Mouse (Mus musculus) 416B (cell line): ENCODE measurements around the gene Mgat4b.

Experiments used
- DNase-seq: peaks from one replicate; pipeline ENCODE4 v3.0.0; 2011; ENCODE audit warnings: low read depth

Gene Mgat4b

GRCm38 (mm10) chr11:50225611-50226378 is 15.1 kb downstream of the Mgat4b start:
- DNase-seq = no peak

- DNase-seq = peak; percentile 39
Measured at GRCm38 (mm10) chr11:50226406-50226805, 15.7 kb downstream of the Mgat4b start.

DNA sequence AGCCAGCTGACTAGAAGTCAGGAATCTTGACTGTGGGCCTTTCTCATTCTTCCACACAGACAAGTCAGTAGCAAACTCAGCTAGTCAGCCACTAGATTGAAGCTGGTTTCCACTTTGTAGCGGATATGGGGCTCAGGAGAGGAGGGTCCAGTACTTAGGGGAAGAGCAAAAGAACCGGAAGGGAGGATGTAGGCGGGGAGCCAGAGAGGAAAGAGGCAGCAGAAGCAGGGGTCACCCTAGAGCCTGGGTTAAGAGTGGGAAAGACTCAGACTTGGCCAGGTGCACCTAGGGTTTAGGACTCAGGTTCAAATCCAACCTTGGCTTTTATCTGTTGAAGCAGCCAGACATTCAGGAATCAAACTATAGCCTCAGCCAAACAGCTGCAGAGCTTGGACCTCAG is 16.5 kb downstream of the Mgat4b start:
- DNase-seq = no peak

GRCm38 (mm10) chr11:50227736-50228135 is 17.0 kb downstream of the Mgat4b start:
- DNase-seq = no peak

- DNase-seq = no peak
Measured at GRCm38 (mm10) chr11:50228772-50229171, 18.1 kb downstream of the Mgat4b start.

DNA sequence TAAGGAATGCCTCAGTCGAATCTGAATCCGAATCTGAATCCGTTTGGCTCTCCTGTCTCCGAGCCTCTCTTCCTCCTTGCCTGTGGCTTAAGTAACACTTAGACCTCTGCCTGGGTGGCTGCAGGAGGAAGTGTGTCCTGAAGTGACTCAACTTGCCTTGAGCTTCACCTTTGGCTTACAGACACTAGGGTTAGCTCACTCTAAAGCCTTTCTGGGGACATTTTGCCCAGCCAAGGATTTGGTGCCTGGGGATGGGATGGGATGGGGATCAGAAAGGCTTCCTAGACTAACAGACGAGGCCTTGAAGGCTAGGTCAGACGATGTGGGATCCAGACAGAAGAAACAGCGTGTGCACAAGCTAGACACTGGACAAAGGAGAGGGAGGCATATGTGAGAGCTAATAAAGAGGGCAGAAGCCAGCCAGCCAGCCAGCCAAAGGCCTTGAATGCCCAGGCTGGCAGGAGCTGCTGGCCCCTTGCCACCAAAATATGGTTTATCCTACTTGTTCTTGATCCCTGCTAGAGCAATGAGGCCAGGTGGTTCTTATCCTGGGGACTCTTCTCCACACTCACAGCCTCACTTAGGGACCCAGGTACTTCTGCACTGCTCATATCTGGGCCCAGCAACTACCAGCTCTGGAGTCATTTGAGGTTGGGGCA is 18.7 kb downstream of the Mgat4b start:
- peak; percentile 51 for DNase-seq

DNA sequence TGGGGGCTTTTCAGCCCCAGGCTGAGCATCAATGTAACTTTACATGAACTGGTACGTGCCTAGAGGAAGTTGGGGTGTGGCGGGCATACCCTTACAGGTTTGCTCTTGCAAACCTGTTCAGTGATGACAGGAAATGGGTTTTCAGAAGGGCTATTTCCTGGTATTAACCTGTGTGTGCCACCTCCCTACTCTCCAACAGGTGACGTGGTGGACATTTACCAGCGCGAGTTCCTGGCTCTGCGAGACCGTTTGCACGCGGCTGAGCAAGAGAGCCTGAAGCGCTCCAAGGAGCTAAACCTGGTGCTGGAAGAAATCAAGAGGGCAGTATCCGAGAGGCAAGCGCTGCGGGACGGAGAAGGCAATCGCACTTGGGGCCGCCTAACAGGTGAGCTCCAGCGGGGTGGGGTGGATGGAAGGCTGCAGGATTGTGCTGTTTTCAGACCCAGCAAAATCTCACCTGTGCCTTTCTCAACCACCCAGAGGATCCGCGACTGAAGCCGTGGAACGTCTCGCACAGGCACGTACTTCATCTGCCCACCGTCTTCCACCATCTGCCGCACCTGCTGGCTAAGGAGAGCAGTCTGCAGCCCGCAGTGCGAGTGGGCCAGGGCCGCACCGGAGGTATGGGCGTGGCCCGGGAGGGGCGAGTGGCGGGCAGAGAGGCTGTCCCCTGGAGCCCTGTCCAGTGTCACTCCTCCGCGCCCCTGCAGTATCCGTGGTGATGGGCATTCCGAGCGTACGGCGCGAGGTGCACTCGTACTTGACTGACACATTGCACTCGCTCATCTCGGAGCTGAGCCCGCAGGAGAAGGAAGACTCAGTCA is 20.0 kb downstream of the Mgat4b start:
- DNase-seq = no peak

DNA sequence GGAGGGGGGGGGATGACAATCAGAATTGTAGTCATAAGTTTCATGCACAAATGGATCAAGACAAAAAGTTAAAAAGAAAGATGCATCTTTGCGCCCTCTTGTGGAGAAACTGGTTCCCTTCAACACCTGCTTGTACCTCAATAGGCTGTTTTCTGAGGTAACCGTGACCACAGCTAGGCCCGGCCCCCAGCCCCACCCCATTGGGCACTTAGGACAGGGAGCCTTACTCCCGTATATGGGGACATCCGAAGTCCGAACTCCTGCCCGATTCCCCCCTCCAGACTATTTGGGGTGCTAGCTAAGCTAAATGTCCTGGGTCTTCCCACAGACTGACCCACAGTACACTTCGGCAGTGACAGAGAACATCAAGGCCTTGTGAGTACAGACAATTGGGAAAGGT is 20.7 kb downstream of the Mgat4b start:
- peak; percentile 83 for DNase-seq

- peak; percentile 75 for DNase-seq
Measured at GRCm38 (mm10) chr11:50233022-50233421, 22.3 kb downstream of the Mgat4b start.

DNA sequence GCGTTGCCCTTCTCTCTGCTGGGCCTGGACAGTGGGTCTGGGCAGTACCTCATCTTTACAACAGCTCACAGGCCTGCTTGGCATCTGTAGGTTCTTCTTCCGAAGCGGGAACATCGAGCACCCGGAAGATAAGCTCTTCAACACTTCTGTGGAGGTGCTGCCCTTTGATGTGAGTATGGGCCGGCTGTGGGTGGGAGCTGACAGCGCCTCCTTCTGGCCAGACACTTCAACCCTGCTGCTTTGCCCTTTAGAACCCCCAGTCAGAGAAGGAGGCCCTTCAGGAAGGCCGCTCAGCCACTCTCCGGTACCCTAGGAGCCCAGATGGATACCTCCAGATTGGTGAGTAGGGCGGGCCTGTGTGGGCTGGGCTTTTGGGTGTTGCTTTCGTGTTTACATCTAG is 23.3 kb downstream of the Mgat4b start:
- DNase-seq = no peak

DNA sequence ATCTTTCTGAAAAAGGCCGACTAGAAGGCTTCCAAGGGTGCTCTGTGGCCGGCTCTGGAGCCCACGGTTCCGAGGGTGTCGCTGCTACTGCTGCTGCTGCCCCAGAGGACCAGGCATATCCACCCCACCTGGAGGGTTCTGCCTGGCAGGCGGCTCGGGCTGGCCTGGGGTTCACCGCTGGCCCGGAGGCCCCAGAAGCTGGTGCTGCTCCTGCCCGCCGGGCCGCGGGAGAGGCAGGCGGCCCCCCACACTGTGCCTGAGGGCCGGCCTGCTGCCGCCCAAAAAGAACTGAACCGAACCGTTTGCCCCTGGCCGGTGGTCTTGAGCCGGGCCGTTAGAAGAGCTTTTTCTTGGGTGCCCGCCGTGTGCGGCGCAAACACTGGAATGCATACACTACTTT is 23.9 kb downstream of the Mgat4b start:
- no peak for DNase-seq

DNA sequence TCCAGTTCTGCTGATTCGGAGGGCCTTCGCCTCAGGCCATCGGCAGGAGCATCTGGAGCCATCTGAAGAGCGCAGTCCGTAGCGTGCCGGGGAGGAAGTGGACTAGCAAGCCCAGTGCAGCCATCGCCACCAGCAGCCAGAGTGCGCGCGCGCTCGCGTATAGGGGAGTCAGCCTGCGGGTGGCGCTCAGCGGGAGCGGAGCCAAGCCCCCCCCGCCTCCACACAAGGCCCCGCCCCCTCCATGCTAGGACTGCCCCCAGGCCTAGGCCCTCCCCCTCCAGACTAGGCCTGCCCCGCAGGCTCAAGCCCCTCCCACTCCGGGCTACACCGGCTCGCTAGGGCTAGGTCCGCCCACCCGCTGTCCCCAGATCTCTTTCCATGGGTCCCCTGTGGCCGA is 25.8 kb downstream of the Mgat4b start:
- DNase-seq = peak; percentile 96

DNA sequence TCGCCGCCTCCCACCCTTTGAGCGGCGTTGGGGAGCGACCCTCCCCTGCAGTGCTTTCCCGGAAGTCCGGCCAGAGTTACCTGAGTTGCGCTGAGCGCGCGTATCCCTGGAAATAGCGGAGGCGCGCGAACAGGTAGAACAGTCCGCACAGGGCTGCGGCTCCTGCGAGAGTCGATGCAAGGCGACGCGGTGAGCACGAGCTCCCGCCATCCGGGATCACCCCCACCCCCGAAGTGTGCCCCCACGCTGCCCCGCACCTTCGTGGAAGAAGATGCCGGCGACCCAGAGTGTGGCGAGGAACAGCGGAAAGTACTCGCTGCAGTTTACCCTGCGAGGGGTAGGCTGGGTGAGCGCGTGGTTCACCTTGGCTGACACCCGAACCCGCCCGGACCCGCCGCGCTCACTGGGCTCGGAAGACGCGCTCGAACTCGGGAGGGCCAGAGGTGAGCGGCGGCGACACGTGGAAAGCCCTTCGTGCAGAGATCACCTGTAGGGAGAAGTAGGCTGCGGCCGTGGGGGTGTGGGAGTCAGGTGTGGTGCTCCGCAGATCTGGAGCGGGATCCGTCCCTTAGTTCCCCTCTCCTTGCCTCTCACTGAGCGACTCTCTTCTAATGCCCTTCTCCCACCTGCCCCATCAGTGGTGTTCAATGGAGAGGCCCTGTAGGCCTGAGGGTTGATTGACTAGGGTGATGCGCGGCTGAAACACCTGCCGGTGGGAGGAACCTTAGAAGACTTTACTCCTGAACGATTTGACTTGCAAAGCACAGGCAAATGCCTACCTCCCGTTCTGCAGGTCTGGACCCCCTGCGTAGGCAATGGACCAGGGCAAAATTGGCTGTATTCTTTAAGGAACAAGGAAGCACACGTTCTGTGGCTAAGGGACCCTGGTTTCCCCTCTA is 26.5 kb downstream of the Mgat4b start:
- no peak for DNase-seq

DNA sequence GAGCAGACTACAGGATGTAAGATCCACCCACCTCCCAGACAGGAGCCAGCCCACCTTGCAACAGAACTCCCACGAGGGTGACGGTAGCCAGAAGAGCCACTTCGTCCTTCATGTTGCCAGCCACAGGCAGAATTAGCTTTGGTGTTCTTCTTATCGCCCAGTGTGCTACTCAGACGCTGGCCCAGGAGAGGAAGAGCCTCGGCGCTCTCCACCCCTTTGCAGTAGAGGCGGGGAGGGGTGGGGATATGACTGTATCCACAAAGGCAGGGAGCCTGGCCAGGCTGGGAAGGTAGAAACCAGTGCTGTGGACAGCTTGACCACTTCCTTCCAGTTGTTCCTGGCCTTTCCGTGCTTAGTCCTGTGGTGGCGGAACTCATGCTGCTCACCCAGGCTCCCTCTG is 27.6 kb downstream of the Mgat4b start, which contains the start of gene Ltc4s:
Gene Ltc4s (minus strand): TSS at position 293 of the 400 bp plus-strand sequence.
- DNase-seq = peak; percentile 92

GRCm38 (mm10) chr11:50238821-50239791 is 28.4 kb downstream of the Mgat4b start:
- no peak for DNase-seq

GRCm38 (mm10) chr11:50240235-50240911 is 29.7 kb downstream of the Mgat4b start:
- peak; percentile 98 for DNase-seq

- DNase-seq = no peak
Measured at GRCm38 (mm10) chr11:50243926-50244325, 33.2 kb downstream of the Mgat4b start.

DNA sequence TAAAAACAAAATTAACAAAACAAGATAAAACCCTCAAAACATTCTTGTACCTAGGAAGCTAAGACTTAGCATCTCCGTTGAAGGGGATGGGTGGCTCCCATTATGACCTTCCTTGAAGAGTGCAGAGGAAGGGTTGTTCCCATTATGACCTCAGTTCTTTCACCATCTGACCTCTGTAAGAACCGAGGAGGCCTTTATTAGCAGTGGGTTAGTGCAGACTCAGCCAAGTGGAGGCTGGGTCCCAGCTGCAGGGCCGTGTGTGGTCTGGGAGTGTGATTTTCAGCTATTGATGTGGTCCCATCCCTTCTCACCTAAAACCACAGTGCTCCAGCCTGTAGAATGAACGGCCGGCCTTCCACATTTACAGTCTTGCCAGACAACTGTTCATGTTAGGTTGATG is 34.6 kb downstream of the Mgat4b start:
- DNase-seq = no peak

- no peak for DNase-seq
Measured at GRCm38 (mm10) chr11:50248473-50249171, 37.9 kb downstream of the Mgat4b start.
